Mouse (Mus musculus): ENCODE measurements at regions not wholly inside any gene's neighbourhood (a gene's known extent, or its start where the extent isn't known, plus 50 kb on each side); places are given as distances from the start of the nearest gene placed in this dataset.

- TF ChIP-seq CTCF (conservative IDR thresholded peaks at IDR 0.05 in 1 of 2, IDR thresholded peaks at IDR 0.05 in 1 of 2; ENCODE audit: low read depth in 2 of 2, low read length in 2 of 2) (no peak), GABPA (IDR thresholded peaks at IDR 0.05; ENCODE audit: insufficient replicate concordance, low read depth, low read length) (no peak), POLR2A (IDR thresholded peaks at IDR 0.05; ENCODE audit: low read depth, low read length) (no peak), HCFC1 (IDR thresholded peaks at IDR 0.05; ENCODE audit: low read depth, low read length) (no peak), EP300 (IDR thresholded peaks at IDR 0.05; ENCODE audit: low read length) (no peak), MYC (IDR thresholded peaks at IDR 0.05; ENCODE audit: low read depth, low read length) (no peak), ZKSCAN1 (IDR thresholded peaks at IDR 0.05; ENCODE audit: borderline replicate concordance, low read depth, low read length) (no peak), MXI1 (IDR thresholded peaks at IDR 0.05; ENCODE audit: low read depth, low read length) (no peak), SMC3 (IDR thresholded peaks at IDR 0.05; ENCODE audit: low read depth, low read length) (no peak), RAD21 (IDR thresholded peaks at IDR 0.05; ENCODE audit: low read depth, low read length) (no peak)
These were observed 199.4 kb downstream of the 1700129C05Rik start for GRCm38 (mm10) chr14:58943267-58943765.

Measured in CH12.LX (cell line).